Mouse (Mus musculus) liver, postnatal 0 days (tissue): ENCODE data around the gene 3110021N24Rik.
A peak's percentile ranks its signal among the peaks of the same experiment; 100 is the strongest.

Experiments used
- CTCF ChIP-seq: sonication (generic); IDR thresholded peaks from 2 replicates; pipeline ENCODE4 v1.5.1; 2016; ENCODE audit warnings: antibody characterized with exemption, low read depth
- EP300 ChIP-seq: IDR thresholded peaks from 2 replicates; pipeline ENCODE4 v1.6.1; 2016; ENCODE audit warnings: antibody characterized with exemption, low read depth, mild to moderate bottlenecking

DNA sequence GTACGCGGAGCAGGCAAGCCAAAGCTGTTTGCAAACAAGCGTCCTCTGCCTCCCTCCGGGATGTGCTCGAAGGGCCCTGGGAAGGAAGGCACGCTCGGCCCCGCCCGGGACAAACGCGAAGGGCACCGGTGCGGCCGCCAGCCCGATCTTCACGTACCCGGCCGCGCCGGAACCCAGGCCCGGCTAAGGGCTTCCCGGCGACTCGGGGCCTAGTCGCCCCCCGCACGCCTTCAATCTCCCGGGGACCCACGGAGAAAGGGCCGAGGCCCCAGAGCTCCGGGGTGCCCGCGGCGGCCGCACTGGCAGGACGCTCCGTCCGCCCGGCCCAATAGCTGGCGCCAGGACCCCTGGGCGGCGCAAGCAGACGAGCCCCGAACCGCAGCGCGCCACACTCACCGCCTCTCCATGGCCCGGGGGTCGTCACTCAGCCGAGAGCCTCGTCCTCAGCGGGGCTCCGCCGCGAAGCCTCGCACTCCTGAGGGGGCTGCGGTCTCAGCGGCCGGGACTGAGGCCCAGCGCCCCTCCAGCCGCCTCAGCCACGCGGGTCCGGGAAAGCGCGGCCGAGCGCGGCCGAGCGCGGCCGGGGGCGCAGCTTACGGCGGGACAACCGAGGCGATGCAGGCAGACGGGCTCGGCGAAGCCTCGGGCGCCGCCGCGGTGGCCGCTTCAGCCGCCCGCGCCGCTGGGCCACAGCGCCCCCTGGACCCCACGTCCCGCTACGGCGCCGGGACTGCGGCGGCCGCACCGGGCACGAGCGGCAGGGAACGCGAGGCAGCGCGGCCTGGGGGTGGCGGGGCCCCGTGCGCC, 60.8 kb downstream of the 3110021N24Rik start, which contains the start of gene Zfyve9:
- TF ChIP-seq CTCF (peak; percentile 46), EP300 (no peak)
